Mouse (Mus musculus) MEL (cell line): ENCODE results near the gene Ndufaf7. TPM values are rescaled to one million over a fixed set of nuclear protein-coding genes. Genes with fewer than 3 reads are reported as not detected.

Source experiments
- DNase-seq: peaks from one replicate; pipeline ENCODE4 v3.0.0; 2011; ENCODE audit warnings: low read depth, low spot score
- H3K27ac ChIP-seq: 2 replicates; pipeline ENCODE4 v1.5.1; 2012; ENCODE audit warnings: low read depth, mild to moderate bottlenecking, control low read depth, low read length, moderate library complexity; ENCODE audit not compliant: control insufficient read depth
- H3K27me3 ChIP-seq, 2 experiments: fragments of 150-350 bp in 1 of 2; sonication (generic) in 1 of 2; 2 replicates each; pipeline ENCODE4 v1.6.1; 2012; ENCODE audit warnings: low read length in 2 of 2, mild to moderate bottlenecking in 2 of 2, improper control_type of control experiment in 1 of 2, moderate library complexity in 1 of 2; ENCODE audit not compliant: insufficient read depth in 2 of 2, control insufficient read depth in 1 of 2
- H3K36me3 ChIP-seq, 2 experiments: 2 replicates each; pipeline ENCODE4 v1.6.1; 2012 to 2014; ENCODE audit warnings: low read length in 2 of 2, improper control_type of control experiment in 1 of 2, inconsistent platforms in 1 of 2, mild to moderate bottlenecking in 1 of 2; ENCODE audit not compliant: insufficient read depth in 2 of 2, control insufficient read depth in 1 of 2
- H3K4me1 ChIP-seq, 2 experiments: fragments of 150-350 bp in 1 of 2; sonication (generic) in 1 of 2; 2 replicates each; pipeline ENCODE4 v1.6.1; 2012; ENCODE audit warnings: low read length in 2 of 2, improper control_type of control experiment in 1 of 2, mild to moderate bottlenecking in 1 of 2; ENCODE audit not compliant: insufficient read depth in 2 of 2, control insufficient read depth in 1 of 2
- H3K4me3 ChIP-seq, 2 experiments: fragments of 150-350 bp in 1 of 2; sonication (generic) in 1 of 2; 2 replicates each; pipeline ENCODE4 v1.5.1; 2012; ENCODE audit warnings: low read depth in 2 of 2, low read length in 2 of 2, mild to moderate bottlenecking in 2 of 2, moderate library complexity in 2 of 2, control low read depth in 1 of 2, improper control_type of control experiment in 1 of 2; ENCODE audit not compliant: control insufficient read depth in 1 of 2, insufficient read depth in 1 of 2
- H3K79me2 ChIP-seq: 2 replicates; pipeline ENCODE4 v1.6.1; 2012; ENCODE audit warnings: mild to moderate bottlenecking, low read length, moderate library complexity; ENCODE audit not compliant: control insufficient read depth, poor library complexity, insufficient read depth
- H3K9ac ChIP-seq: 2 replicates; pipeline ENCODE4 v1.6.1; 2012; ENCODE audit warnings: low read depth, mild to moderate bottlenecking, control low read depth, low read length, moderate library complexity; ENCODE audit not compliant: control insufficient read depth, poor library complexity, severe bottlenecking
- H3K9me3 ChIP-seq: fragments of 150-350 bp; sonication (generic); replicated peaks from 2 replicates; pipeline ENCODE4 v1.6.1; 2012; ENCODE audit warnings: mild to moderate bottlenecking, low read length, improper control_type of control experiment, moderate library complexity; ENCODE audit not compliant: insufficient read depth
- CHD1 ChIP-seq: IDR thresholded peaks from 2 replicates; pipeline ENCODE4 v1.6.1; 2012; ENCODE audit warnings: low read depth, mild to moderate bottlenecking, inconsistent platforms, low read length, improper control_type of control experiment
- CHD2 ChIP-seq: IDR thresholded peaks from 2 replicates; pipeline ENCODE4 v1.6.1; 2011; ENCODE audit warnings: low read length, improper control_type of control experiment
- CTCF ChIP-seq, 3 experiments: IDR thresholded peaks in 2 of 3; conservative IDR thresholded peaks in 1 of 3; 2 replicates each; pipeline ENCODE4 v1.5.1; 2011 to 2012; ENCODE audit warnings: low read length in 3 of 3, low read depth in 2 of 3, mild to moderate bottlenecking in 2 of 3, improper control_type of control experiment in 1 of 3, inconsistent platforms in 1 of 3, mixed read lengths in 1 of 3, moderate library complexity in 1 of 3; ENCODE audit not compliant: control insufficient read depth in 1 of 3, insufficient read depth in 1 of 3, poor library complexity in 1 of 3, severe bottlenecking in 1 of 3
- E2F4 ChIP-seq: IDR thresholded peaks from 2 replicates; pipeline ENCODE4 v1.6.1; 2011; ENCODE audit warnings: low read depth, low read length, improper control_type of control experiment, borderline replicate concordance
- ELF1 ChIP-seq: IDR thresholded peaks from 2 replicates; pipeline ENCODE4 v1.6.1; 2014; ENCODE audit warnings: low read depth, mild to moderate bottlenecking, inconsistent platforms, low read length, improper control_type of control experiment, moderate library complexity
- EP300 ChIP-seq, 2 experiments: IDR thresholded peaks; 2 replicates each; pipeline ENCODE4 v1.6.1; 2011; ENCODE audit warnings: improper control_type of control experiment in 2 of 2, low read length in 2 of 2, low read depth in 1 of 2, mild to moderate bottlenecking in 1 of 2
- ETS1 ChIP-seq: IDR thresholded peaks from 2 replicates; pipeline ENCODE4 v1.6.1; 2012; ENCODE audit warnings: low read depth, mild to moderate bottlenecking, inconsistent platforms, low read length, improper control_type of control experiment, moderate library complexity
- GABPA ChIP-seq: IDR thresholded peaks from 2 replicates; pipeline ENCODE4 v1.6.1; 2012; ENCODE audit warnings: low read depth, mild to moderate bottlenecking, inconsistent platforms, low read length, improper control_type of control experiment, moderate library complexity
- GATA1 ChIP-seq: IDR thresholded peaks from 2 replicates; pipeline ENCODE4 v1.6.1; 2011; ENCODE audit warnings: low read depth, low read length, improper control_type of control experiment
- HCFC1 ChIP-seq: IDR thresholded peaks from 2 replicates; pipeline ENCODE4 v1.6.1; 2012; ENCODE audit warnings: low read depth, mild to moderate bottlenecking, inconsistent platforms, low read length, improper control_type of control experiment, moderate library complexity
- MAZ ChIP-seq: IDR thresholded peaks from 2 replicates; pipeline ENCODE4 v1.6.1; 2012; ENCODE audit warnings: low read depth, mild to moderate bottlenecking, inconsistent platforms, low read length, improper control_type of control experiment
- MXI1 ChIP-seq: IDR thresholded peaks from 2 replicates; pipeline ENCODE4 v1.6.1; 2011; ENCODE audit warnings: mild to moderate bottlenecking, low read depth, low read length, improper control_type of control experiment
- MYB ChIP-seq: IDR thresholded peaks from 2 replicates; pipeline ENCODE4 v1.6.1; 2011; ENCODE audit warnings: mild to moderate bottlenecking, low read depth, low read length, improper control_type of control experiment
- NELFE ChIP-seq: IDR thresholded peaks from 2 replicates; pipeline ENCODE4 v1.6.1; 2011; ENCODE audit warnings: low read depth, low read length, improper control_type of control experiment
- POLR2A ChIP-seq, 2 experiments: IDR thresholded peaks; 2 replicates each; pipeline ENCODE4 v1.6.1; 2011 to 2012; ENCODE audit warnings: low read length in 2 of 2, mild to moderate bottlenecking in 2 of 2, control low read depth in 1 of 2, improper control_type of control experiment in 1 of 2, low read depth in 1 of 2, moderate library complexity in 1 of 2; ENCODE audit not compliant: control insufficient read depth in 1 of 2, insufficient read depth in 1 of 2, poor library complexity in 1 of 2
- POLR2AphosphoS2 ChIP-seq: IDR thresholded peaks from 2 replicates; pipeline ENCODE4 v1.6.1; 2011; ENCODE audit warnings: low read length, improper control_type of control experiment
- RAD21 ChIP-seq: IDR thresholded peaks from 2 replicates; pipeline ENCODE4 v1.6.1; 2011; ENCODE audit warnings: mild to moderate bottlenecking, low read depth, low read length, improper control_type of control experiment
- RCOR1 ChIP-seq: IDR thresholded peaks from 2 replicates; pipeline ENCODE4 v1.6.1; 2012; ENCODE audit warnings: low read depth, mild to moderate bottlenecking, inconsistent platforms, low read length, improper control_type of control experiment
- SIN3A ChIP-seq: IDR thresholded peaks from 2 replicates; pipeline ENCODE4 v1.6.1; 2012; ENCODE audit warnings: low read length, improper control_type of control experiment, inconsistent platforms
- TAL1 ChIP-seq: IDR thresholded peaks from 2 replicates; pipeline ENCODE4 v1.6.1; 2012; ENCODE audit warnings: mild to moderate bottlenecking, inconsistent platforms, low read length, moderate library complexity, mixed read lengths
- TBP ChIP-seq: IDR thresholded peaks from 2 replicates; pipeline ENCODE4 v1.8.0; 2011; ENCODE audit warnings: low read depth, low read length, improper control_type of control experiment
- TCF12 ChIP-seq: IDR thresholded peaks from 2 replicates; pipeline ENCODE4 v1.6.1; 2014; ENCODE audit warnings: low read depth, mild to moderate bottlenecking, inconsistent platforms, low read length, improper control_type of control experiment, moderate library complexity
- USF2 ChIP-seq, 2 experiments: IDR thresholded peaks; 2 replicates each; pipeline ENCODE4 v1.6.1; 2011 to 2012; ENCODE audit warnings: improper control_type of control experiment in 2 of 2, low read length in 2 of 2, borderline replicate concordance in 1 of 2, inconsistent platforms in 1 of 2, low read depth in 1 of 2, mild to moderate bottlenecking in 1 of 2; ENCODE audit not compliant: insufficient read depth in 1 of 2
- ZC3H11A ChIP-seq: IDR thresholded peaks from 2 replicates; pipeline ENCODE4 v1.6.1; 2012; ENCODE audit warnings: low read depth, mild to moderate bottlenecking, inconsistent platforms, low read length, improper control_type of control experiment
- ZMIZ1 ChIP-seq: IDR thresholded peaks from 2 replicates; pipeline ENCODE4 v1.6.1; 2012; ENCODE audit warnings: low read depth, mild to moderate bottlenecking, inconsistent platforms, low read length, improper control_type of control experiment, moderate library complexity
- ZNF384 ChIP-seq: IDR thresholded peaks from 2 replicates; pipeline ENCODE4 v1.6.1; 2012; ENCODE audit warnings: low read depth, mild to moderate bottlenecking, inconsistent platforms, low read length, improper control_type of control experiment
- polyA plus RNA-seq, 2 experiments: library from polyadenylated mRNA; stranded (reverse) in 1 of 2; unstranded in 1 of 2; fragments of >175 nt in 1 of 2; fragments of >200 nt in 1 of 2; gene quantifications; 2 replicates each; pipeline versions ENCODE4 v1.2.1 to v1.2.4; 2012; ENCODE audit warnings: low replicate concordance in 2 of 2, low read depth in 1 of 2; ENCODE audit not compliant: insufficient read length in 2 of 2, insufficient read depth in 1 of 2, missing spikeins in 1 of 2
- total RNA-seq: library from RNA; depleted of rRNA; stranded (reverse); fragments of 300-350 nt; gene quantifications from 2 replicates; pipeline ENCODE4 v1.2.3, GENCODE M21; 2012

Ndufaf7 gene
- total and polyA plus RNA-seq, 3 experiments = 22.6 to 29.3 TPM; not detected in 1

DNA sequence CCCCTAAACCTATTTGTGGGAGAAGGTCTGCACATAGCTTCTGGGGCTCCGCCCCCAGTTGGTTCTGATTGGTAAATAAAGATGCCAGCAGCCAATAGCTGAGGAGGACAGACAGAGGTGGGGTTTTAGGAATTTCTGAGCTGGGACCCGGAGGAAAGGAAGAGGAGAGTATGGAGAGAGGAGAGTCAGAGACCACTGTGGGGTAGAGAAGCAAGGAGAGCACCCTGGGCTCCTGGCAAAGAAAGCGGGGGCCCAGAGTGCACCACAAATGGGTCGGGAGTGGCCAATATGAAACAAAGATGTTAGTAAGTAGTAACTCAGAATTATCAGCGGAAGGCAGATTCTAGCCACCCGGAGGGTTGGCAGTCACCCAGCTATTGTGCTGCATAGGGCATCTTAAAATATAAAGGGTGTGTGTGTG, 24.1 kb upstream of the Ndufaf7 start:
- H3K27me3 ChIP-seq = no peaks in the 10 kb centered on the region
- no peaks in the 10 kb centered on the region for H3K9me3 ChIP-seq
- peaks cover 0 to 12% of the 10 kb centered on the region in 2 experiments; a peak in 2 of 4 replicates for H3K36me3 ChIP-seq
- peaks cover 0 to 14% of the 10 kb centered on the region in 2 experiments; a peak in 3 of 4 replicates for H3K4me1 ChIP-seq
- peak overlapping the region; percentile 75 to 94 for H3K4me3 ChIP-seq
- H3K79me2 ChIP-seq = no peaks in the 10 kb centered on the region; the same call in 1 of the 2 replicates
- peak overlapping the region; percentile 79 for H3K9ac ChIP-seq
- H3K27ac ChIP-seq = peak overlapping the region; percentile 83
- TF ChIP-seq MAZ (0 out of 2 replicates have a peak, but pooled peaks have one; percentile 35), ZC3H11A (no peak), MYB (no peak), GATA1 (no peak; the same call in 1 of the 2 replicates), TBP (peak; percentile 76; the same call in 1 of the 2 replicates), CHD2 (peak; percentile 49; the same call in 1 of the 2 replicates), CTCF (IDR thresholded peaks at IDR 0.05 in 2 of 3, conservative IDR thresholded peaks at IDR 0.05 in 1 of 3; ENCODE audit: control insufficient read depth in 1 of 3, insufficient read depth in 1 of 3, low read depth in 2 of 3, low read length in 3 of 3, poor library complexity in 1 of 3, severe bottlenecking in 1 of 3) (no peak), ETS1 (no peak), SIN3A (peak; percentile 67; the same call in 1 of the 2 replicates), CHD1 (no peak), ZNF384 (0 out of 2 replicates have a peak, but pooled peaks have one; percentile 4), POLR2A (IDR thresholded peaks at IDR 0.05; ENCODE audit: control insufficient read depth in 1 of 2, insufficient read depth in 1 of 2, low read depth in 1 of 2, low read length in 2 of 2, poor library complexity in 1 of 2) (peak in 1 of 2 experiments; percentile 82; a peak in 2 of 4 replicates), ZMIZ1 (peak; percentile 58; the same call in 1 of the 2 replicates), E2F4 (no peak), NELFE (peak; percentile 72), RCOR1 (peak; percentile 21; the same call in 1 of the 2 replicates), ELF1 (no peak), TAL1 (peak; percentile 50; the same call in 1 of the 2 replicates), RAD21 (no peak), HCFC1 (0 out of 2 replicates have a peak, but pooled peaks have one; percentile 20), MXI1 (peak; percentile 36; the same call in 1 of the 2 replicates), TCF12 (no peak; the same call in 1 of the 2 replicates), EP300 (IDR thresholded peaks at IDR 0.05; ENCODE audit: low read depth in 1 of 2, low read length in 2 of 2) (peak; percentile 17 to 57; a peak in 2 of 4 replicates), GABPA (no peak), USF2 (IDR thresholded peaks at IDR 0.05; ENCODE audit: borderline replicate concordance in 1 of 2, insufficient read depth in 1 of 2, low read depth in 1 of 2, low read length in 2 of 2) (no peak), POLR2AphosphoS2 (peak; percentile 50; the same call in 1 of the 2 replicates)
- DNase-seq = peak; percentile 91
